Mouse (Mus musculus) liver, adult 2 months (tissue): Measurements from ENCODE around the gene Kdm6a.
A peak's percentile ranks its signal among the peaks of the same experiment; 100 is the strongest.

Experiments
- CTCF ChIP-seq: fragments of 200-500 bp; IDR thresholded peaks from 2 replicates; pipeline ENCODE4 v1.5.1; 2011; ENCODE audit warnings: low read depth, low read length, control low read depth
- POLR2A ChIP-seq: fragments of 200-500 bp; IDR thresholded peaks from 2 replicates; pipeline ENCODE4 v1.6.1; 2011; ENCODE audit warnings: low read length, control low read depth; ENCODE audit not compliant: insufficient read depth; ENCODE audit errors: extremely low read depth

DNA sequence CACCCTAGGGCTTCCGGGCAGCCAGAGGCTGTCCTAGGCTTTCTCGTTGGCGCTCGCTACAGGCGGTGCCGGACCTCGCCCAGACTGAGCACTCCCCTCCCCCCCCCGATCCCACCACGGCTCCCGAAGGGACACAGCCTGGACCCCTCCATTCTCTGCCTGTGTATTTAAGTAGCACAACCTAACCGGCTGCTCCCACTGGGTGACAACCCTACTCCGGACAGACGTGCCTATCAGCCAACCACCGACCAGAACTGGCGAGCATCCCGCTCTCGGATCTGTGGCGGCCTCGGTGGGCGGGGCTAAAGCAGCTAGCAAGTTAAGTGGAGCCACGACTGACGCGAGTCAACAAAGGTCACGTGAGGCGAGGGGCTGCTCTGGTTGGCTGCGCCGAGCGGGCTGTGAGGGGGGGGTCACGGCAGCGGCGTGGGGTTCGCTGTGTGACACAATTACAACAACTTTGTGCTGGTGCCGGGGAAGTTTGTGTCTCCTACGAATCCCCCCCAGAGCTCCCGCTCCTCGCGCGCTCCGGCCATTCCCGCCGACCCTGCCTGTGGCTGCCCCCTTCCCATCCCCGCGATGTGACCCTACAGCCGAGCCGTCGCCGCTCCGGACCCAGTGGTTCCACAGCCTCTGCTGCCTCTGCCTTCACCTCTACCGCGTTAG, at the start of gene Kdm6a:
- TF ChIP-seq CTCF (no peak), POLR2A (peak; percentile 78)
